Mouse (Mus musculus) heart, embryonic 15.5 days (tissue): ENCODE results near the gene Foxk1. TPM values are rescaled to one million over a fixed set of nuclear protein-coding genes. Genes with fewer than 3 reads are reported as not detected.

Experiments used
- ATAC-seq: fragments of 200-750 bp; cut with Nextera tagmentation; replicated peaks from 2 replicates; pipeline ENCODE4 v1.8.0; 2017; ENCODE audit warnings: low read depth, moderate TSS enrichment; ENCODE audit not compliant: insufficient number of reproducible peaks, insufficient read depth, low FRiP score
- H3K27ac ChIP-seq: fragments of 300-500 bp; sonication (generic); 2 replicates; pipeline ENCODE4 v1.5.1; 2015; ENCODE audit warnings: mild to moderate bottlenecking, inconsistent platforms
- H3K27me3 ChIP-seq: fragments of 300-500 bp; sonication (generic); 2 replicates; pipeline ENCODE4 v1.6.1; 2015; ENCODE audit warnings: inconsistent platforms
- H3K36me3 ChIP-seq: fragments of 300-500 bp; sonication (generic); 2 replicates; pipeline ENCODE4 v1.6.1; 2015; ENCODE audit warnings: mild to moderate bottlenecking, inconsistent platforms
- H3K4me1 ChIP-seq: fragments of 300-500 bp; sonication (generic); replicated peaks from 2 replicates; pipeline ENCODE4 v1.6.1; 2015; ENCODE audit warnings: inconsistent platforms
- H3K4me2 ChIP-seq: fragments of 300-500 bp; sonication (generic); 2 replicates; pipeline ENCODE4 v1.6.1; 2015; ENCODE audit warnings: inconsistent platforms, mild to moderate bottlenecking, moderate library complexity
- H3K4me3 ChIP-seq: fragments of 300-500 bp; sonication (generic); 2 replicates; pipeline ENCODE4 v1.5.1; 2015; ENCODE audit warnings: mild to moderate bottlenecking, inconsistent platforms
- H3K9ac ChIP-seq: fragments of 300-500 bp; sonication (generic); 2 replicates; pipeline ENCODE4 v1.6.1; 2015; ENCODE audit warnings: mild to moderate bottlenecking, inconsistent platforms
- H3K9me3 ChIP-seq: fragments of 300-500 bp; sonication (generic); replicated peaks from 2 replicates; pipeline ENCODE4 v1.6.1; 2016; ENCODE audit warnings: inconsistent platforms
- WGBS: fragments of 180-500 bp; shearing (Covaris S2); methylation state at CpG from one replicate; pipeline ENCODE4 v1.1.7; 2015; ENCODE audit warnings: mixed read lengths; 5-methylcytosine and 5-hydroxymethylcytosine counted together
- polyA plus RNA-seq: library from polyadenylated mRNA; unstranded; fragments of >200 nt; fragmentation: Nextera tagmentation; extraction: Ambion mirVana; gene quantifications from 2 replicates; pipeline ENCODE4 v1.2.1, GENCODE M21; 2015

Foxk1 gene
- 3.1 and 4.2 TPM in 2 replicates for polyA plus RNA-seq

GRCm38 (mm10) chr5:142400981-142401640 lies at the start of gene Foxk1:
Foxk1 (plus strand) TSS chr5:142401497.
- H3K4me1 ChIP-seq: peaks cover 41% of the 10 kb centered on the region
- peak within 1 kb of the TSS; percentile 89 for H3K27ac ChIP-seq
- no peaks in the 10 kb centered on the region for H3K27me3 ChIP-seq
- peak within 1 kb of the TSS; percentile 86 for H3K4me2 ChIP-seq
- H3K4me3 ChIP-seq: peak within 1 kb of the TSS; percentile 74
- H3K36me3 ChIP-seq: no peaks in the 10 kb centered on the region
- peak within 1 kb of the TSS; percentile 87 for H3K9ac ChIP-seq
- under 1% methylated on average over 39 of the region's 60 CpGs for WGBS
- ATAC-seq: peak; percentile 87
- no peaks in the 10 kb centered on the region for H3K9me3 ChIP-seq

- Histone ChIP-seq H3K9me3 (no peaks in the 10 kb centered on the region), H3K4me3 (no peak overlapping the region), H3K27ac (no peak overlapping the region), H3K4me1 (no peaks in the 10 kb centered on the region), H3K36me3 (no peaks in the 10 kb centered on the region), H3K4me2 (no peak overlapping the region), H3K27me3 (no peaks in the 10 kb centered on the region), H3K9ac (no peak overlapping the region)
- no peak for ATAC-seq
- 89% methylated on average over 5 of the region's 5 CpGs for WGBS
Measured at GRCm38 (mm10) chr5:142352336-142352892, 48.9 kb upstream of the Foxk1 start.

GRCm38 (mm10) chr5:142355144-142355543 lies 46.2 kb upstream of the Foxk1 start:
- 65% methylated on average over 3 of the region's 3 CpGs for WGBS
- Histone ChIP-seq H3K4me2 (no peak overlapping the region), H3K4me1 (no peaks in the 10 kb centered on the region), H3K27ac (no peak overlapping the region), H3K9ac (no peak overlapping the region), H3K9me3 (no peaks in the 10 kb centered on the region), H3K27me3 (0 out of 2 replicates have a peak, but pooled peaks cover 3% of the 10 kb centered on the region), H3K4me3 (no peak overlapping the region), H3K36me3 (no peaks in the 10 kb centered on the region)
- ATAC-seq: no peak

GRCm38 (mm10) chr5:142361166-142361565 lies 40.1 kb upstream of the Foxk1 start:
- no peaks in the 10 kb centered on the region for H3K9me3 ChIP-seq
- 62% methylated on average over 5 of the region's 5 CpGs for WGBS
- H3K4me2 ChIP-seq: no peak overlapping the region
- no peaks in the 10 kb centered on the region; the same call in 1 of the 2 replicates for H3K4me1 ChIP-seq
- H3K4me3 ChIP-seq: no peak overlapping the region
- no peak overlapping the region for H3K9ac ChIP-seq
- H3K27me3 ChIP-seq: 0 out of 2 replicates have a peak, but pooled peaks cover 3% of the 10 kb centered on the region
- no peak overlapping the region for H3K27ac ChIP-seq
- no peak for ATAC-seq
- H3K36me3 ChIP-seq: no peaks in the 10 kb centered on the region

GRCm38 (mm10) chr5:142362894-142363293 lies 38.4 kb upstream of the Foxk1 start:
- Histone ChIP-seq H3K36me3 (no peaks in the 10 kb centered on the region), H3K9ac (no peak overlapping the region), H3K4me3 (no peak overlapping the region), H3K4me2 (no peak overlapping the region), H3K9me3 (no peaks in the 10 kb centered on the region), H3K4me1 (peaks cover 6% of the 10 kb centered on the region), H3K27me3 (0 out of 2 replicates have a peak, but pooled peaks cover 3% of the 10 kb centered on the region), H3K27ac (no peak overlapping the region)
- 58% methylated on average over 3 of the region's 3 CpGs for WGBS
- ATAC-seq: no peak

GRCm38 (mm10) chr5:142364095-142364494 lies 37.2 kb upstream of the Foxk1 start:
- Histone ChIP-seq H3K4me1 (peaks cover 12% of the 10 kb centered on the region), H3K27ac (no peak overlapping the region), H3K4me2 (no peak overlapping the region), H3K36me3 (no peaks in the 10 kb centered on the region), H3K9me3 (no peaks in the 10 kb centered on the region), H3K9ac (no peak overlapping the region), H3K4me3 (no peak overlapping the region), H3K27me3 (0 out of 2 replicates have a peak, but pooled peaks cover 2% of the 10 kb centered on the region)
- WGBS: 59% methylated on average over 5 of the region's 5 CpGs
- no peak for ATAC-seq

- WGBS: under 1% methylated on average over 83 of the region's 83 CpGs
Measured at GRCm38 (mm10) chr5:142367085-142368081, 33.9 kb upstream of the Foxk1 start.

GRCm38 (mm10) chr5:142368122-142368521 lies 33.2 kb upstream of the Foxk1 start:
- peak overlapping the region; percentile 75 for H3K27ac ChIP-seq
- no peak for ATAC-seq
- H3K4me2 ChIP-seq: peak overlapping the region; percentile 80
- H3K4me3 ChIP-seq: peak overlapping the region; percentile 61
- no peaks in the 10 kb centered on the region for H3K36me3 ChIP-seq
- H3K9me3 ChIP-seq: no peaks in the 10 kb centered on the region
- peaks cover 23% of the 10 kb centered on the region for H3K4me1 ChIP-seq
- H3K9ac ChIP-seq: peak overlapping the region; percentile 70
- 52% methylated on average over 5 of the region's 5 CpGs for WGBS
- no peaks in the 10 kb centered on the region for H3K27me3 ChIP-seq

More at GRCm38 (mm10) chr5:142367085-142368081, 33.9 kb upstream of the Foxk1 start:
- H3K4me1 ChIP-seq: peaks cover 23% of the 10 kb centered on the region
- no peaks in the 10 kb centered on the region for H3K27me3 ChIP-seq
- no peaks in the 10 kb centered on the region for H3K36me3 ChIP-seq
- H3K9me3 ChIP-seq: no peaks in the 10 kb centered on the region
- peak overlapping the region; percentile 61 for H3K4me3 ChIP-seq
- H3K9ac ChIP-seq: peak overlapping the region; percentile 70
- H3K4me2 ChIP-seq: peak overlapping the region; percentile 80
- H3K27ac ChIP-seq: peak overlapping the region; percentile 75
- peak; percentile 92 for ATAC-seq

GRCm38 (mm10) chr5:142370406-142371171 lies 30.7 kb upstream of the Foxk1 start:
- Histone ChIP-seq H3K36me3 (no peaks in the 10 kb centered on the region), H3K27ac (no peak overlapping the region), H3K4me3 (no peak overlapping the region), H3K9me3 (no peaks in the 10 kb centered on the region), H3K27me3 (no peaks in the 10 kb centered on the region), H3K9ac (no peak overlapping the region), H3K4me1 (peaks cover 23% of the 10 kb centered on the region), H3K4me2 (no peak overlapping the region)
- WGBS: 91% methylated on average over 4 of the region's 4 CpGs
- no peak for ATAC-seq

- ATAC-seq: no peak
- Histone ChIP-seq H3K27me3 (no peaks in the 10 kb centered on the region), H3K4me1 (peaks cover 22% of the 10 kb centered on the region), H3K27ac (peak overlapping the region; percentile 66), H3K36me3 (no peaks in the 10 kb centered on the region), H3K4me3 (no peak overlapping the region), H3K9me3 (no peaks in the 10 kb centered on the region), H3K9ac (peak overlapping the region; percentile 25; the same call in 1 of the 2 replicates), H3K4me2 (peak overlapping the region; percentile 34)
- 18% methylated on average over 24 of the region's 24 CpGs for WGBS
Measured at GRCm38 (mm10) chr5:142371172-142372155, 29.8 kb upstream of the Foxk1 start.
